24 mouse cellular contexts compared by ENCODE assay signal in genomic region chr3:40655571-40655970, GRCm38 (mm10). TPM values are rescaled to one million over a fixed set of nuclear protein-coding genes. Genes with fewer than 3 reads are reported as not detected.
"Had no signal": no experiment of that assay in that cellular context is flagged by ENCODE, and none has a peak within 500 bp of the region (broad histone marks: within the 10 kb centered on the region; RNA-seq: fewer than 3 reads in every experiment).

No protein-coding gene starts in this region.

- H3K4me2 ChIP-seq: limb, embryonic 13.5 days; liver, embryonic 12.5 days; liver, embryonic 15.5 days; midbrain, embryonic 11.5 days had no signal

- H3K4me1 ChIP-seq: limb, embryonic 10.5 days; limb, embryonic 13.5 days; liver, embryonic 12.5 days had no signal

- H3K4me3 ChIP-seq: layer of hippocampus, adult 2 months; limb, embryonic 10.5 days; limb, embryonic 13.5 days; liver, embryonic 12.5 days; liver, embryonic 15.5 days had no signal

- H3K27ac ChIP-seq: kidney, postnatal 0 days; layer of hippocampus, adult 2 months; limb, embryonic 10.5 days; limb, embryonic 13.5 days; liver, embryonic 12.5 days; liver, embryonic 15.5 days; stomach, postnatal 0 days had no signal

- H3K27me3 ChIP-seq: limb, embryonic 13.5 days; liver, embryonic 12.5 days; liver, embryonic 15.5 days had no signal

- H3K9ac ChIP-seq: limb, embryonic 13.5 days; liver, embryonic 12.5 days; liver, embryonic 15.5 days had no signal

- H3K9me3 ChIP-seq: limb, embryonic 10.5 days; limb, embryonic 13.5 days; liver, embryonic 12.5 days; liver, embryonic 15.5 days had no signal

- ATAC-seq: liver, embryonic 12.5 days had no signal

- H3K36me3 ChIP-seq: liver, embryonic 12.5 days; liver, embryonic 15.5 days had no signal

- DNase-seq: kidney, postnatal 25 days; layer of hippocampus, adult 9-11 months; liver; lung, adult 2 months; lung, postnatal 14 days; lung, postnatal 4 days; midbrain, embryonic 14.5 days; thymus, adult 2 months; thymus, postnatal 14 days; thymus, postnatal 4 days had no signal

RNA-seq across cellular contexts. Expression of gene Slc25a31, which starts 53.1 kb away (rescaled TPM):
- total RNA-seq: left cerebral cortex, adult 18-20 months; megakaryocyte progenitor cell, adult 5-6 weeks; megakaryocyte-erythroid progenitor cell, adult 5-6 weeks had no signal
- polyA plus RNA-seq: large intestine, adult 2 months; small intestine, adult 2 months; stomach, embryonic 14.5 days; stomach, postnatal 0 days had no signal
